Mouse (Mus musculus) spleen, adult 2 months (tissue): Measurements from ENCODE around the gene 1700003E16Rik. TPM values are rescaled to one million over a fixed set of nuclear protein-coding genes. Genes with fewer than 3 reads are reported as not detected.

Experiments used
- DNase-seq, 2 experiments: peaks; one replicate each; pipeline versions ENCODE4 v3.0.0 to v3.0.0-alpha.2; 2012 to 2021; ENCODE audit warnings: low spot score in 2 of 2, low read depth in 1 of 2
- H3K27ac ChIP-seq: fragments of 200-500 bp; 2 replicates; pipeline ENCODE4 v1.5.1; 2012; ENCODE audit warnings: low read length, inconsistent platforms; ENCODE audit not compliant: insufficient read depth
- H3K27me3 ChIP-seq: fragments of 200-500 bp; 2 replicates; pipeline ENCODE4 v1.6.1; 2012; ENCODE audit warnings: mild to moderate bottlenecking, moderate library complexity, low read length, inconsistent platforms; ENCODE audit not compliant: control insufficient read depth, insufficient read depth
- H3K36me3 ChIP-seq: fragments of 200-500 bp; 2 replicates; pipeline ENCODE4 v1.6.1; 2012; ENCODE audit warnings: mild to moderate bottlenecking, low read length, inconsistent platforms; ENCODE audit not compliant: control insufficient read depth, insufficient read depth
- H3K4me1 ChIP-seq: fragments of 200-500 bp; 2 replicates; pipeline ENCODE4 v1.6.1; 2011; ENCODE audit warnings: inconsistent platforms; ENCODE audit not compliant: control insufficient read depth, insufficient read depth, insufficient read length
- H3K4me3 ChIP-seq: fragments of 200-500 bp; 2 replicates; pipeline ENCODE4 v1.5.1; 2011; ENCODE audit warnings: mild to moderate bottlenecking, inconsistent platforms; ENCODE audit not compliant: insufficient read depth, insufficient read length; ENCODE audit errors: extremely low read depth
- CTCF ChIP-seq: fragments of 200-500 bp; IDR thresholded peaks from 2 replicates; pipeline ENCODE4 v1.5.1; 2011; ENCODE audit warnings: mild to moderate bottlenecking, inconsistent platforms; ENCODE audit not compliant: insufficient read depth, insufficient read length, insufficient replicate concordance; ENCODE audit errors: extremely low read depth
- POLR2A ChIP-seq: fragments of 200-500 bp; IDR thresholded peaks from 2 replicates; pipeline ENCODE4 v1.6.1; 2011; ENCODE audit warnings: low read depth, low read length, inconsistent platforms
- WGBS: fragments of 180-500 bp; shearing (Covaris S2); methylation state at CpG from one replicate; pipeline ENCODE4 v1.1.7; 2018; 5-methylcytosine and 5-hydroxymethylcytosine counted together
- polyA plus RNA-seq: library from polyadenylated mRNA; depleted of rRNA; stranded (reverse); fragments of >200 nt; gene quantifications from 2 replicates; pipeline ENCODE4 v1.2.3, GENCODE M21; 2012

Gene 1700003E16Rik
- polyA plus RNA-seq, 1 experiment = 0.05 TPM

DNA sequence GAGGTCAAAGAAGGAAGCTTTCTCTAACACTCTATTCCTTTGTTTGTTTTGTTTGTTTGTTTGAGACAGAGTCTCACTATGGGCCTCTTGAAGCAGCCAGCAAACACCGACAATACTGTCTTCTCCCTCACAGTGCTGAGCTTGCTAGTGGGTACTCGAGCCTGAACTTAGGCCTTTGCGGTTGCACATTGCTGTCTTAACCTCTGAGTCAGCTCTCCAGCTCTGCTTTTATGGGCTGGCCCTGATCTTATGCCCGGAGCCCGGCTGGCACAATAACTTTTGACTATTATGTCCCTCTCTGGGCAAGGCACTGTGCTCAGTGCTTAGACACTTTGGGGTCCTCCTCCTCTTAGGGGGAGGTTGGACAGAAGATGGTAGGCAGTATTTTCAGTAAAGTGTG lies 13.7 kb downstream of the 1700003E16Rik start:
- Histone ChIP-seq H3K4me3 (no peak overlapping the region), H3K4me1 (0 out of 2 replicates have a peak, but pooled peaks cover 3% of the 10 kb centered on the region), H3K36me3 (no peaks in the 10 kb centered on the region), H3K27ac (no peak overlapping the region), H3K27me3 (no peaks in the 10 kb centered on the region)
- no peak for TF ChIP-seq POLR2A
- 88% methylated on average over 5 of the region's 5 CpGs for WGBS
- no peak for DNase-seq

DNA sequence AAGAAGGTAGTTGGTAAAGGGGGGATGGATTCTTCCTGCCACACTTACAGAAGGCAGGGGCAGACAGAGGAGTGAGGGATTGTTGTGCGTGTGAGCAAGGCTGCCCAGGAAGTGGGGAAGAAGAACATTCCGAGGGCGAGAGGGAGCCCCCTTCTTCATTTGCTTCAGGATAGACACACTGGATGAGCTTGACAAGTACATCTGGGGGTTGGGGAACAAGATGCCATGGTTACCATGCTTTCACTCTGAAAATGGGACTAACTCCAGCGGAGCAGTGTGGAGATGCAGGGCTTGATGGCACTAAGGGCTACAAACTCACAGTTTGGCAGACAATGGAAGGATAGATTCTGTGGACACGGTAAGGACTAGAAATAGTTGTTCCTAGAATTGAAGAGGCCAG lies 14.9 kb downstream of the 1700003E16Rik start:
- Histone ChIP-seq H3K4me1 (no peaks in the 10 kb centered on the region), H3K27ac (no peak overlapping the region), H3K36me3 (no peaks in the 10 kb centered on the region), H3K27me3 (no peaks in the 10 kb centered on the region), H3K4me3 (no peak overlapping the region)
- 88% methylated on average over 5 of the region's 5 CpGs for WGBS
- no peak for DNase-seq
- no peak for TF ChIP-seq POLR2A
- TF ChIP-seq CTCF = no peak

DNA sequence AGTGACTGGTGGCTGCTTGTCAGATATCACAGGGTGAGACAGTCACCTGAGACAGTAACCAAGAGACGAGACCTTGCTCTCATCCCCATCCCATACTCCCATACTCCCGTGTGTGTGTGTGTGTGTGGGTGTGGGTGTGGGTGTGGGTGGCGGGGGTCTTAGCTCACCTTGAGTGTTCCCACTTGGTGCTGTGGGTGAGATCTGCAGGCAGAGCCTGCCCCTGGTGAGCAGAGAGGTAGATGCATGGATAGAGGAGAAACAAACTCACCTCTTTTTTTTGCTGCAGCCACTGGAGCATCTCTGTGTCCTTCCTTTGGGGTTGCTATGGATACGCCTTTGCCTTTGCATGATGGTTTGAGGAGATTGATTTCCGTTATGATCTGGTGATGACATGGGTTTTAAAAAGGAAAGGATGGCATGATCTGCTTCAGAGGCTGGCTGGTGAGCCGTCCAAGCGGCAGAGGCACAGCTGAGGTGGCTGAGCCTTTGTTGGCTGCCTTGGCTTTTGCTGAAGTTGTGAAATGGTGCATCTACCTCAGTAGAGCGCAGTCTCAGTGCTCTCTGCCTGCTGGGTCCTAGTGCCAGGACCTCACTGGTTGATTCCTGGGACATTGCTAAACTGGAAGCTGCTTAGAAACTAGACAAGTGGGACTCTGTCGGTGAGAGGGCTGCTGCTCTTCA lies 16.2 kb downstream of the 1700003E16Rik start:
- Histone ChIP-seq H3K4me1 (no peaks in the 10 kb centered on the region), H3K27ac (no peak overlapping the region), H3K27me3 (no peaks in the 10 kb centered on the region), H3K4me3 (no peak overlapping the region), H3K36me3 (no peaks in the 10 kb centered on the region)
- TF ChIP-seq POLR2A (no peak), CTCF (no peak)
- 87% methylated on average over 9 of the region's 9 CpGs for WGBS
- no peak for DNase-seq

DNA sequence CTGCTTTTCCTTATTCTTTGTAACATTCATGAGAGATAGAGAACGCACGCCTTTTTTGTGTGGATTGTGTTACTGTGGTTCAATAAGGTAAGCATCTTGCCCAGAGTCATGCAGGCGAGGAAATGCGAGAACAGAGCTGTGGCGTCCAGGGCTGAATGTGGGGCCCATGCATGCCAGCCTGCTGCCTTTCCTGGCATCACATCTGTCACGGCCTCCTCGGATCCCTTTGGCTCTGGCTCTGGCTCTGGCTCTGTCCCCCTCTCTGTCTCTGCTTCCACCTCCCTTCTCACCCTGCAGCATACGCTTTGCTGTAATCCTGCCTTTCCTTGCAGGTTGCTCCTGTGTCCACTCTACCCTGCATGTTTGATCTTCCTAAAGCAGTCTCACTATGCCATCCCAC lies 19.8 kb downstream of the 1700003E16Rik start:
- no peaks in the 10 kb centered on the region for H3K36me3 ChIP-seq
- no peak overlapping the region for H3K4me3 ChIP-seq
- no peak overlapping the region for H3K27ac ChIP-seq
- H3K27me3 ChIP-seq = no peaks in the 10 kb centered on the region
- no peak for TF ChIP-seq POLR2A
- WGBS = 92% methylated on average over 8 of the region's 8 CpGs
- no peak for DNase-seq
- H3K4me1 ChIP-seq = no peaks in the 10 kb centered on the region

DNA sequence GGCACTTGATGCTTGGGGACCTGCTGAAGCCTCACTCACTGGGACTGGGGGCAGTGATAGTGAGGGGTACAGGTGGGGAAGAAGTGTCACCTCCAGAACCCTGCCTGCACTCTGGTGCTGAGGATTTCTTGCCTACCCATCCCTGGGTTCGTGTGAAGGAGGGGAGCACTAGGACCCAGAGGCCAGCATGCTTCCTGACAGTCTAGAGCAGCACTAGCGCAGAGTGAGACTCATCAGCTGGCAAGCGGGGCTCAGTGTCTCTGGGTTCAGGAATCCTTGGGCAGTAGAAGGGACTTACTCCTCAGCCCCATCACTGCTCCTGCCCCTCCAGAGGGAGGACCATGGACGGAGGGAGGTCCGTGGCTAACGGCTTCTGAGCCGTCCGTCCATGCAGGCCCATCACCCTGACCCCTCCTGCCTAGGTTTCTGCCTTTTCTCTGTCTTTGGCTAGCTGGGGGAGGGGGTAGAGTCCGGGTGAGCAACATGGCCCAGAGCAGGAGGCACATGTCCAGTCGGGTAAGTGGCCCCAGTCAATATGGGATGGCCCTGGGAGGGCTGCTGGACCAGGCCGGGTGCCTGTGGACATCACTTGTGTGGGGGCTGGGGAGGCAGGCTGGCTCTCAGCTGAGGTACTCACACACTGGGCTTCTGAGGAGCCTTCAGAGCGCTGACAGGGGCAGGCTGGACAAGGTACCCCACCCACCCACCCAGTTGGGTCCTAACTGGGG lies 23.4 kb downstream of the 1700003E16Rik start:
- no peak overlapping the region for H3K27ac ChIP-seq
- H3K4me1 ChIP-seq = no peaks in the 10 kb centered on the region
- peaks cover 3% of the 10 kb centered on the region; the same call in 1 of the 2 replicates for H3K36me3 ChIP-seq
- WGBS = 81% methylated on average over 12 of the region's 12 CpGs
- TF ChIP-seq CTCF (no peak), POLR2A (no peak)
- no peaks in the 10 kb centered on the region for H3K27me3 ChIP-seq
- DNase-seq = no peak
- no peak overlapping the region for H3K4me3 ChIP-seq

DNA sequence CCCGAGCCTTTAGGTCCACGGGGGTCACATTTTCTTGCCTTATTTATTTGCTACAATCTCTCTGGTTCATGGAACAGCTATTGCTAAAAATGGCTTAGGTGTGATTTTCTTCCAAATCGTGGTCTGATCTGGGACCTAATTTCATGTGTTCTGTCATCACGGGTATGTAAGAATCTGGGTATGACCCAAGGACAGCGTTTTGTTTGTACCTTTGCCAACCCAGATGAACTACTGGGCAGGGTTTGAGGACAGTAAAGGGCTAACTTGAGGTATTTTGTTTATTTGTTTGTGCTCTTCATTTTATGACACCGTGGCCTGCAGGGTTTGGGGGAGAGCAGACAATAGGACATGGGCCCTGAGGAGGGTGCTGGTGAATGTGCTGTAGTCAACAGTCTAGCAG lies 24.4 kb downstream of the 1700003E16Rik start:
- WGBS = 81% methylated on average over 6 of the region's 6 CpGs
- no peaks in the 10 kb centered on the region for H3K27me3 ChIP-seq
- no peak for DNase-seq
- no peak overlapping the region for H3K27ac ChIP-seq
- H3K36me3 ChIP-seq = peaks cover 3% of the 10 kb centered on the region; the same call in 1 of the 2 replicates
- TF ChIP-seq POLR2A (no peak), CTCF (no peak)
- no peak overlapping the region for H3K4me3 ChIP-seq
- no peaks in the 10 kb centered on the region for H3K4me1 ChIP-seq

DNA sequence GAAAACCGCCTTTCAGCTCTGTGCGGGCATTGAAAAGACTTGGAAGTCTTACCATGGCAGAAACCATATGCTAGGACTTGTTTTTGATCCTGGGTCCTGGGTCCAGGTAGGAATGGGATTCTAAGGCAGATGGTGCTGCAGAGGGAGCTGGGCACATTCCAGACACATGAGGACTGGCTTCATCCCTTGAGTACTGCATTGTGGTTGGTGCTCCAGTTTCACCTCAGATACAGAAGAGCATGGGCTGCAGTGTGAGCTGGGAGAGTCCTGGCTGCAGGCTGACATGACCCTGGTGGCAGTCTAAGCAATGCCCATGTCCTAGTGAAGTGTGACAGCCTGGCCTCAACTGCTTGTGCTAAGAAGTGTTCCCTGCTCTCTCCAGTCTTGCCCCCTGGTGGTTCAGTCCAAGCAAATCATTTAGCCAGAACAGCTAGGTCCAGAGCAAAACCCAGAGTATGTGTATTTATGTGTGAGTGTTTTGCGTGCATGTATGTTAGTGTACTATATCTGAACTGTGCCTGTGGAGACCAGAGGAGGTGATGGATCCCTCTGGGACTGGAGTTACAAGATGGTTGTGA lies 28.7 kb downstream of the 1700003E16Rik start:
- no peak overlapping the region for H3K27ac ChIP-seq
- no peaks in the 10 kb centered on the region for H3K27me3 ChIP-seq
- no peak for DNase-seq
- 97% methylated on average over 3 of the region's 3 CpGs for WGBS
- peaks cover 13% of the 10 kb centered on the region for H3K36me3 ChIP-seq
- H3K4me3 ChIP-seq = no peak overlapping the region
- TF ChIP-seq CTCF = no peak
- no peak for TF ChIP-seq POLR2A
- no peaks in the 10 kb centered on the region for H3K4me1 ChIP-seq
